Mouse (Mus musculus): Measurements from ENCODE around the gene Itfg2. TPM values are rescaled to one million over a fixed set of nuclear protein-coding genes. Genes with fewer than 3 reads are reported as not detected.

Itfg2 gene
- total RNA-seq, 2 experiments from 2014 or later: 15.3 to 19.5 TPM

- no peak for DNase-seq
- intact Hi-C loops (cut with DNase I): loop anchor here (10.0 kb wide), 1 partner anchor 1332 kb away; the partner anchor contains the start of gene Tigar
Measured at GRCm38 (mm10) chr6:128437288-128437687, 12.6 kb upstream of the Itfg2 start.

GRCm38 (mm10) chr6:128436356-128437005 lies 11.8 kb upstream of the Itfg2 start:
- intact Hi-C loops (cut with DNase I): loop anchor here (10.0 kb wide), 1 partner anchor 1332 kb away; the partner anchor contains the start of gene Tigar

GRCm38 (mm10) chr6:128435474-128435873 lies 10.7 kb upstream of the Itfg2 start:
- intact Hi-C loops (cut with DNase I): loop anchor here (10.0 kb wide), 1 partner anchor 1331 kb away; the partner anchor contains the start of gene Tigar
- DNase-seq: peak; percentile 51 to 53

More at GRCm38 (mm10) chr6:128436356-128437005, 11.8 kb upstream of the Itfg2 start:
- DNase-seq: no peak

- DNase-seq: no peak
- intact Hi-C loops (cut with DNase I): loop anchor here (10.0 kb wide), 1 partner anchor 1329 kb away; the partner anchor contains the start of gene Tigar
Measured at GRCm38 (mm10) chr6:128433566-128433965, 8.8 kb upstream of the Itfg2 start.

- no peak for DNase-seq
- intact Hi-C loops (cut with DNase I): loop anchor here (10.0 kb wide), 1 partner anchor 1328 kb away; the partner anchor contains the start of gene Tigar
Measured at GRCm38 (mm10) chr6:128432356-128432915, 7.7 kb upstream of the Itfg2 start.

GRCm38 (mm10) chr6:128429826-128430225 lies 5.1 kb upstream of the Itfg2 start:
- intact Hi-C loops (cut with DNase I): loop anchor here (10.0 kb wide), 1 partner anchor 1325 kb away; the partner anchor contains the start of gene Tigar
- DNase-seq: no peak

- intact Hi-C loops (cut with DNase I): no loop called here
- DNase-seq: no peak
Measured at GRCm38 (mm10) chr6:128429300-128429699, 4.6 kb upstream of the Itfg2 start.

GRCm38 (mm10) chr6:128427571-128427970 lies 2.8 kb upstream of the Itfg2 start:
- no peak for DNase-seq
- intact Hi-C loops (cut with DNase I): no loop called here

- DNase-seq: no peak
- intact Hi-C loops (cut with DNase I): no loop called here
Measured at GRCm38 (mm10) chr6:128425046-128425445, 315 bp upstream of the Itfg2 start.

GRCm38 (mm10) chr6:128423496-128424268 lies 1.0 kb downstream of the Itfg2 start:
- no peak for DNase-seq

GRCm38 (mm10) chr6:128421480-128421879 lies 3.3 kb downstream of the Itfg2 start:
- no peak for DNase-seq
- intact Hi-C loops (cut with DNase I): no loop called here

More at GRCm38 (mm10) chr6:128423496-128424268, 1.0 kb downstream of the Itfg2 start:
- intact Hi-C loops (cut with DNase I): no loop called here

GRCm38 (mm10) chr6:128421036-128421435 lies 3.7 kb downstream of the Itfg2 start:
- intact Hi-C loops (cut with DNase I): no loop called here

GRCm38 (mm10) chr6:128418076-128418475 lies 6.7 kb downstream of the Itfg2 start:
- DNase-seq: no peak
- intact Hi-C loops (cut with DNase I): no loop called here

More at GRCm38 (mm10) chr6:128421036-128421435, 3.7 kb downstream of the Itfg2 start:
- DNase-seq: no peak

GRCm38 (mm10) chr6:128416169-128416568 lies 8.6 kb downstream of the Itfg2 start:
- DNase-seq: no peak
- intact Hi-C loops (cut with DNase I): no loop called here

GRCm38 (mm10) chr6:128411115-128411514 lies 13.6 kb downstream of the Itfg2 start:
- intact Hi-C loops (cut with DNase I): loop anchor here (5.0 kb wide), 2 partner anchors 34 to 184 kb away; partner anchors contain the start of genes Gm44596 and Tex52
- peak; percentile 55 to 71 for DNase-seq

GRCm38 (mm10) chr6:128410305-128410704 lies 14.4 kb downstream of the Itfg2 start:
- intact Hi-C loops (cut with DNase I): loop anchor here (1.0 to 5.0 kb wide), 3 partner anchors 33 to 183 kb away; partner anchors contain the start of genes Gm44596 and Tex52
- DNase-seq: no peak

GRCm38 (mm10) chr6:128408544-128409125 lies 16.1 kb downstream of the Itfg2 start:
- intact Hi-C loops (cut with DNase I): no loop called here
- DNase-seq: no peak

- DNase-seq: no peak
- intact Hi-C loops (cut with DNase I): no loop called here
Measured at GRCm38 (mm10) chr6:128404708-128405107, 20.0 kb downstream of the Itfg2 start.

GRCm38 (mm10) chr6:128399421-128400185 lies 25.1 kb downstream of the Itfg2 start:
- intact Hi-C loops (cut with DNase I): no loop called here
- no peak for DNase-seq

GRCm38 (mm10) chr6:128398996-128399395 lies 25.7 kb downstream of the Itfg2 start, which contains the start of gene Nrip2:
Gene Nrip2 (plus strand): TSS chr6:128399296.
- no peak for DNase-seq

More at GRCm38 (mm10) chr6:128398996-128399395, 25.7 kb downstream of the Itfg2 start, which contains the start of gene Nrip2:
- intact Hi-C loops (cut with DNase I): no loop called here
